Mouse (Mus musculus): ENCODE results near the gene Kcne1.

Kcne1 gene

GRCm38 (mm10) chr16:92316049-92316738 lies 43.1 kb downstream of the Kcne1 start:
- in situ Hi-C loops (cut with MboI; ENCODE audit: unreplicated experiment in 2 of 2) = loop anchor here in 1 of 2 experiments (25.0 kb wide), 1 partner anchor 979 kb away; no protein-coding TSS in a partner anchor

GRCm38 (mm10) chr16:92313953-92314741 lies 45.1 kb downstream of the Kcne1 start:
- in situ Hi-C loops (cut with MboI; ENCODE audit: unreplicated experiment in 2 of 2) = loop anchor here in 1 of 2 experiments (25.0 kb wide), 1 partner anchor 977 kb away; no protein-coding TSS in a partner anchor

- in situ Hi-C loops (cut with MboI; ENCODE audit: unreplicated experiment in 2 of 2) = loop anchor here in 1 of 2 experiments (10.0 to 25.0 kb wide), 2 partner anchors 972 to 1374 kb away; partner anchors contain the start of gene Cfap298
Measured at GRCm38 (mm10) chr16:92309126-92309525, 50.1 kb downstream of the Kcne1 start.

- in situ Hi-C loops (cut with MboI; ENCODE audit: unreplicated experiment in 2 of 2) = loop anchor here in 1 of 2 experiments (10.0 to 25.0 kb wide), 2 partner anchors 971 to 1373 kb away; partner anchors contain the start of gene Cfap298
Measured at GRCm38 (mm10) chr16:92307947-92308346, 51.3 kb downstream of the Kcne1 start.

GRCm38 (mm10) chr16:92305519-92305918 lies 53.7 kb downstream of the Kcne1 start:
- in situ Hi-C loops (cut with MboI; ENCODE audit: unreplicated experiment in 2 of 2) = loop anchor here in 1 of 2 experiments (10.0 to 25.0 kb wide), 2 partner anchors 968 to 1371 kb away; partner anchors contain the start of gene Cfap298

GRCm38 (mm10) chr16:92302506-92302905 lies 56.8 kb downstream of the Kcne1 start:
- in situ Hi-C loops (cut with MboI; ENCODE audit: unreplicated experiment in 2 of 2) = loop anchor here in 1 of 2 experiments (10.0 to 25.0 kb wide), 2 partner anchors 965 to 1368 kb away; partner anchors contain the start of gene Cfap298

- in situ Hi-C loops (cut with MboI; ENCODE audit: unreplicated experiment in 2 of 2) = loop anchor here in 1 of 2 experiments (10.0 to 25.0 kb wide), 2 partner anchors 965 to 1367 kb away; partner anchors contain the start of gene Cfap298
Measured at GRCm38 (mm10) chr16:92301989-92302388, 57.3 kb downstream of the Kcne1 start.

- in situ Hi-C loops (cut with MboI; ENCODE audit: unreplicated experiment in 2 of 2) = loop anchor here in 1 of 2 experiments (10.0 to 25.0 kb wide), 2 partner anchors 964 to 1367 kb away; partner anchors contain the start of gene Cfap298
Measured at GRCm38 (mm10) chr16:92301412-92301806, 57.9 kb downstream of the Kcne1 start.

GRCm38 (mm10) chr16:92300649-92301411 lies 58.4 kb downstream of the Kcne1 start, which contains the start of gene Smim11:
TSS of gene Smim11 (plus strand) at chr16:92301286.
- in situ Hi-C loops (cut with MboI; ENCODE audit: unreplicated experiment in 2 of 2) = loop anchor here in 1 of 2 experiments (10.0 to 25.0 kb wide), 2 partner anchors 964 to 1366 kb away; partner anchors contain the start of gene Cfap298

Data from v-Abl transformed pro-B cells (cell line).